In the genomic region with DNA sequence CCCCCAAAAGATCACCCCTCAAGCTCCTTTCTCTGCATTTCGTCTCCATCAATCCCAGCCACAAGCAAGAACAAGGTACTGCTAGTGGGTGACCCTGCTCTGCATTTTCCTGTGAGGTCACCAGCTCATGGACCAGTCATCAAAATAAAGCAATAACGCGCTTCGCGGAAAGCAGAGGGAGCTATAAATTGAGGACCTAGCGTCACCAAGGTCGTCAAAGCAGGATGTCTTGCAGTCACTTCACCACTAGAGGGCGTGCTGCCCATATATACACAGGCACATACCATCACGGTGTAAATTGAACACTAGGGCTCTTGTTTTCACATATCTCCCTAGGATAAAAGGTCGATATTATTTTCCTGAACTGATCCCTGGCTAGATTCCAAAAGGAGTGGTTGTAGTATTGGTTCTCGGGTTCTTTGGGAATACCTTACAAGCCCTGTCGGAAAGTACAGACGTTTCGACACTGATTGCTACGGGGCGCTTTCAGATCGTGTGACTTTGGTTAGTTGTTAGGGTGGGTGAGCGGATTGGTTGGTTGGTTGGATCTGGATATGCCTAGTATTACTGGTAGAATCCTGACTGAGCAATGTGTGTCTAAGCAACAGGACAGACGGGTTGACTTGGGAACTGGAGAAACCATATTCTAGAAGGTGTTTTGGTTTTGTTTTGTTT, we compare ENCODE assay signal across 9 mouse cellular contexts.
A peak's percentile ranks its signal among the peaks of the same experiment; 100 is the strongest.
DNase-seq lines count a peak whose midpoint lies in the region; ATAC-seq and TF ChIP-seq lines count a peak whose summit lies in the region.
"Had no signal": no experiment of that assay in that cellular context is flagged by ENCODE, and none has a peak within 500 bp of the region (broad histone marks: within the 10 kb centered on the region; RNA-seq: fewer than 3 reads in every experiment).

No protein-coding gene starts in this region.

- H3K4me2 ChIP-seq in limb, embryonic 14.5 days (replicated peaks; ENCODE audit: low read depth, low read length, severe bottlenecking), result no peak overlapping the region; the same call in 1 of the 2 replicates
- H3K4me2 ChIP-seq in midbrain, embryonic 16.5 days (ENCODE audit: low read length), result no peak overlapping the region
- H3K4me2 ChIP-seq: embryonic facial prominence, embryonic 12.5 days had no signal

- ATAC-seq in limb, embryonic 14.5 days (ENCODE audit: low FRiP score, low read depth), result peak; percentile 72
- peak; percentile 78 for ATAC-seq in midbrain, embryonic 16.5 days

- H3K27ac ChIP-seq in embryonic facial prominence, embryonic 10.5 days (replicated peaks), result no peak overlapping the region
- H3K27ac ChIP-seq in heart, embryonic 10.5 days, result 0 out of 2 replicates have a peak overlapping the region, but pooled peaks have one; percentile 32
- no peak overlapping the region for H3K27ac ChIP-seq in limb, embryonic 14.5 days (replicated peaks; ENCODE audit: low read depth, low read length)
- no peak overlapping the region for H3K27ac ChIP-seq in midbrain, embryonic 16.5 days (ENCODE audit: low read length)
- H3K27ac ChIP-seq: embryonic facial prominence, embryonic 12.5 days had no signal

- DNase-seq in B cell, adult 2 months, result peak; percentile 75 to 76
- peak; percentile 85 for DNase-seq in adrenal gland, postnatal 14 days
- peak; percentile 66 for DNase-seq in embryonic facial prominence, embryonic 10.5 days (ENCODE audit: low spot score)
- DNase-seq in heart, embryonic 10.5 days (ENCODE audit: low spot score), result peak; percentile 86
- peak; percentile 87 for DNase-seq in kidney, adult 9 months
- DNase-seq in limb, embryonic 14.5 days (ENCODE audit: low spot score), result peak; percentile 77
- DNase-seq in spleen, postnatal 4 days (ENCODE audit: low spot score in 2 of 2), result peak; percentile 71 to 88

- H3K4me3 ChIP-seq in embryonic facial prominence, embryonic 10.5 days, result no peak overlapping the region
- no peak overlapping the region for H3K4me3 ChIP-seq in heart, embryonic 10.5 days
- H3K4me3 ChIP-seq in limb, embryonic 14.5 days (replicated peaks; ENCODE audit: low read length), result no peak overlapping the region
- H3K4me3 ChIP-seq in midbrain, embryonic 16.5 days (ENCODE audit: low read depth, low read length), result no peak overlapping the region
- H3K4me3 ChIP-seq: embryonic facial prominence, embryonic 12.5 days had no signal

- TF ChIP-seq POLR2A in limb, embryonic 14.5 days (IDR thresholded peaks at IDR 0.05; ENCODE audit: borderline replicate concordance, extremely low read depth, insufficient read depth, insufficient read length), result no peak

- H3K27me3 ChIP-seq in embryonic facial prominence, embryonic 10.5 days (replicated peaks; ENCODE audit: low read depth, poor library complexity, severe bottlenecking), result no peaks in the 10 kb centered on the region
- H3K27me3 ChIP-seq in heart, embryonic 10.5 days (ENCODE audit: insufficient read depth, poor library complexity, severe bottlenecking), result no peaks in the 10 kb centered on the region
- no peaks in the 10 kb centered on the region for H3K27me3 ChIP-seq in limb, embryonic 14.5 days (ENCODE audit: control insufficient read depth, insufficient read depth, low read length)
- no peaks in the 10 kb centered on the region for H3K27me3 ChIP-seq in midbrain, embryonic 16.5 days (ENCODE audit: control insufficient read depth, insufficient read depth, low read depth, low read length)
- H3K27me3 ChIP-seq: embryonic facial prominence, embryonic 12.5 days had no signal

- no peaks in the 10 kb centered on the region; the same call in 1 of the 2 replicates for H3K4me1 ChIP-seq in embryonic facial prominence, embryonic 10.5 days
- H3K4me1 ChIP-seq in heart, embryonic 10.5 days, result peaks cover 7% of the 10 kb centered on the region; the same call in 1 of the 2 replicates
- peaks cover 5% of the 10 kb centered on the region; the same call in 1 of the 2 replicates for H3K4me1 ChIP-seq in limb, embryonic 14.5 days (ENCODE audit: control insufficient read depth, insufficient read depth, low read length)
- no peaks in the 10 kb centered on the region for H3K4me1 ChIP-seq in midbrain, embryonic 16.5 days (ENCODE audit: control insufficient read depth, insufficient read depth, low read length)
- H3K4me1 ChIP-seq: embryonic facial prominence, embryonic 12.5 days had no signal

- WGBS in embryonic facial prominence, embryonic 10.5 days, result 55% methylated on average over 19 of the region's 19 CpGs
- 47% methylated on average over 19 of the region's 19 CpGs for whole genome bisulfite sequencing in heart, embryonic 10.5 days
- 42% methylated on average over 19 of the region's 19 CpGs for WGBS in limb, embryonic 14.5 days
- 54% methylated on average over 19 of the region's 19 CpGs for WGBS in midbrain, embryonic 16.5 days

- H3K36me3 ChIP-seq in embryonic facial prominence, embryonic 10.5 days (replicated peaks), result peaks cover 55% of the 10 kb centered on the region
- peaks cover 7% of the 10 kb centered on the region for H3K36me3 ChIP-seq in heart, embryonic 10.5 days
- H3K36me3 ChIP-seq in limb, embryonic 14.5 days (ENCODE audit: control insufficient read depth, insufficient read depth, low read length), result peaks cover 14% of the 10 kb centered on the region; the same call in 1 of the 2 replicates
- H3K36me3 ChIP-seq in midbrain, embryonic 16.5 days (ENCODE audit: control insufficient read depth, insufficient read depth, low read length), result no peaks in the 10 kb centered on the region

- no peak overlapping the region for H3K9ac ChIP-seq in limb, embryonic 14.5 days (ENCODE audit: low read depth, low read length, severe bottlenecking)
- no peak overlapping the region for H3K9ac ChIP-seq in midbrain, embryonic 16.5 days (ENCODE audit: low read depth, low read length)
- H3K9ac ChIP-seq: embryonic facial prominence, embryonic 12.5 days had no signal

- H3K9me3 ChIP-seq in embryonic facial prominence, embryonic 10.5 days, result no peaks in the 10 kb centered on the region
- no peaks in the 10 kb centered on the region for H3K9me3 ChIP-seq in heart, embryonic 10.5 days
- H3K9me3 ChIP-seq in limb, embryonic 14.5 days (ENCODE audit: control insufficient read depth, low read length), result no peaks in the 10 kb centered on the region
- H3K9me3 ChIP-seq in midbrain, embryonic 16.5 days (replicated peaks; ENCODE audit: control insufficient read depth, low read length, poor library complexity, severe bottlenecking), result no peaks in the 10 kb centered on the region
- H3K9me3 ChIP-seq: embryonic facial prominence, embryonic 12.5 days had no signal
